Mouse (Mus musculus): ENCODE measurements at regions not wholly inside any gene's neighbourhood (a gene's known extent, or its start where the extent isn't known, plus 50 kb on each side); places are given as distances from the start of the nearest gene placed in this dataset.

GRCm38 (mm10) chr7:68444426-68445095 lies 170.9 kb downstream of the Fam169b start:
- DNase-seq (ENCODE audit: low spot score in 2 of 2) = no peak

- no peak for DNase-seq (ENCODE audit: low spot score in 2 of 2)
Measured at GRCm38 (mm10) chr7:68440661-68441150, 167.1 kb downstream of the Fam169b start.

- DNase-seq (ENCODE audit: low spot score in 2 of 2) = no peak
Measured at GRCm38 (mm10) chr7:68428946-68429345, 155.3 kb downstream of the Fam169b start.

- no peak for DNase-seq (ENCODE audit: low spot score in 2 of 2)
Measured at GRCm38 (mm10) chr7:68415890-68416289, 142.3 kb downstream of the Fam169b start.

GRCm38 (mm10) chr7:68412786-68413185 lies 139.1 kb downstream of the Fam169b start:
- DNase-seq (ENCODE audit: low spot score in 2 of 2) = no peak

Measured in left cerebral cortex, adult 18-20 months (tissue).